Mouse (Mus musculus): ENCODE measurements around the gene Xaf1. TPM values are rescaled to one million over a fixed set of nuclear protein-coding genes. Genes with fewer than 3 reads are reported as not detected.

The Xaf1 gene
- polyA plus RNA-seq, 1 experiment from 2014 or later: 3.7 TPM

GRCm38 (mm10) chr11:72324431-72324830 is 23.0 kb downstream of the Xaf1 start:
- no peak overlapping the region for H3K9ac ChIP-seq (replicated peaks; ENCODE audit: low read depth, low read length)
- no peaks in the 10 kb centered on the region for H3K36me3 ChIP-seq (ENCODE audit: control insufficient read depth, insufficient read depth, low read length)
- no peaks in the 10 kb centered on the region for H3K4me1 ChIP-seq (ENCODE audit: control insufficient read depth, insufficient read depth, low read length)
- ATAC-seq (ENCODE audit: insufficient number of reproducible peaks, insufficient read depth, low FRiP score, low read depth): no peak
- no peaks in the 10 kb centered on the region for H3K27me3 ChIP-seq (ENCODE audit: control insufficient read depth, insufficient read depth, low read length)
- H3K9me3 ChIP-seq (ENCODE audit: control insufficient read depth, low read depth, low read length): no peaks in the 10 kb centered on the region
- H3K4me3 ChIP-seq (ENCODE audit: low read depth, low read length): no peak overlapping the region
- H3K27ac ChIP-seq (ENCODE audit: low read length): no peak overlapping the region
- H3K4me2 ChIP-seq (replicated peaks; ENCODE audit: low read depth, low read length): no peak overlapping the region
- 69% methylated on average over 3 of the region's 3 CpGs for WGBS

- no peak overlapping the region for H3K27ac ChIP-seq (ENCODE audit: low read length)
- no peak overlapping the region for H3K9ac ChIP-seq (replicated peaks; ENCODE audit: low read depth, low read length)
- H3K4me1 ChIP-seq (ENCODE audit: control insufficient read depth, insufficient read depth, low read length): no peaks in the 10 kb centered on the region
- 85% methylated on average over 4 of the region's 4 CpGs for WGBS
- H3K27me3 ChIP-seq (ENCODE audit: control insufficient read depth, insufficient read depth, low read length): no peaks in the 10 kb centered on the region
- H3K9me3 ChIP-seq (ENCODE audit: control insufficient read depth, low read depth, low read length): no peaks in the 10 kb centered on the region
- ATAC-seq (ENCODE audit: insufficient number of reproducible peaks, insufficient read depth, low FRiP score, low read depth): no peak
- H3K4me3 ChIP-seq (ENCODE audit: low read depth, low read length): no peak overlapping the region
- no peak overlapping the region for H3K4me2 ChIP-seq (replicated peaks; ENCODE audit: low read depth, low read length)
- no peaks in the 10 kb centered on the region for H3K36me3 ChIP-seq (ENCODE audit: control insufficient read depth, insufficient read depth, low read length)
These were observed 24.3 kb downstream of the Xaf1 start for GRCm38 (mm10) chr11:72325701-72326100.

GRCm38 (mm10) chr11:72332951-72333667 is 31.7 kb downstream of the Xaf1 start:
- H3K4me2 ChIP-seq (replicated peaks; ENCODE audit: low read depth, low read length): no peak overlapping the region
- ATAC-seq (ENCODE audit: insufficient number of reproducible peaks, insufficient read depth, low FRiP score, low read depth): no peak
- WGBS: 81% methylated on average over 9 of the region's 9 CpGs

GRCm38 (mm10) chr11:72334653-72335052 is 33.2 kb downstream of the Xaf1 start:
- Histone ChIP-seq H3K9ac (replicated peaks; ENCODE audit: low read depth, low read length) (no peak overlapping the region), H3K27me3 (ENCODE audit: control insufficient read depth, insufficient read depth, low read length) (no peaks in the 10 kb centered on the region), H3K27ac (ENCODE audit: low read length) (no peak overlapping the region), H3K4me1 (ENCODE audit: control insufficient read depth, insufficient read depth, low read length) (no peaks in the 10 kb centered on the region), H3K9me3 (ENCODE audit: control insufficient read depth, low read depth, low read length) (no peaks in the 10 kb centered on the region), H3K4me2 (replicated peaks; ENCODE audit: low read depth, low read length) (no peak overlapping the region), H3K4me3 (ENCODE audit: low read depth, low read length) (no peak overlapping the region), H3K36me3 (ENCODE audit: control insufficient read depth, insufficient read depth, low read length) (no peaks in the 10 kb centered on the region)
- ATAC-seq (ENCODE audit: insufficient number of reproducible peaks, insufficient read depth, low FRiP score, low read depth): no peak
- WGBS: 83% methylated on average over 4 of the region's 4 CpGs

More at GRCm38 (mm10) chr11:72332951-72333667, 31.7 kb downstream of the Xaf1 start:
- no peaks in the 10 kb centered on the region for H3K4me1 ChIP-seq (ENCODE audit: control insufficient read depth, insufficient read depth, low read length)
- H3K36me3 ChIP-seq (ENCODE audit: control insufficient read depth, insufficient read depth, low read length): no peaks in the 10 kb centered on the region
- no peak overlapping the region for H3K9ac ChIP-seq (replicated peaks; ENCODE audit: low read depth, low read length)
- H3K27ac ChIP-seq (ENCODE audit: low read length): no peak overlapping the region
- no peak overlapping the region for H3K4me3 ChIP-seq (ENCODE audit: low read depth, low read length)
- H3K9me3 ChIP-seq (ENCODE audit: control insufficient read depth, low read depth, low read length): no peaks in the 10 kb centered on the region
- H3K27me3 ChIP-seq (ENCODE audit: control insufficient read depth, insufficient read depth, low read length): no peaks in the 10 kb centered on the region

- Histone ChIP-seq H3K27me3 (ENCODE audit: control insufficient read depth, insufficient read depth, low read length) (no peaks in the 10 kb centered on the region), H3K9ac (replicated peaks; ENCODE audit: low read depth, low read length) (no peak overlapping the region), H3K36me3 (ENCODE audit: control insufficient read depth, insufficient read depth, low read length) (no peaks in the 10 kb centered on the region), H3K4me2 (replicated peaks; ENCODE audit: low read depth, low read length) (no peak overlapping the region), H3K27ac (ENCODE audit: low read length) (no peak overlapping the region), H3K9me3 (ENCODE audit: control insufficient read depth, low read depth, low read length) (no peaks in the 10 kb centered on the region), H3K4me1 (ENCODE audit: control insufficient read depth, insufficient read depth, low read length) (no peaks in the 10 kb centered on the region), H3K4me3 (ENCODE audit: low read depth, low read length) (no peak overlapping the region)
- ATAC-seq (ENCODE audit: insufficient number of reproducible peaks, insufficient read depth, low FRiP score, low read depth): no peak
- WGBS: 73% methylated on average over 8 of the region's 8 CpGs
These were observed 35.3 kb downstream of the Xaf1 start for GRCm38 (mm10) chr11:72336726-72337125.

- no peak overlapping the region for H3K4me2 ChIP-seq (replicated peaks; ENCODE audit: low read depth, low read length)
- no peaks in the 10 kb centered on the region for H3K27me3 ChIP-seq (ENCODE audit: control insufficient read depth, insufficient read depth, low read length)
- H3K9me3 ChIP-seq (ENCODE audit: control insufficient read depth, low read depth, low read length): no peaks in the 10 kb centered on the region
- H3K4me3 ChIP-seq (ENCODE audit: low read depth, low read length): no peak overlapping the region
- no peaks in the 10 kb centered on the region for H3K36me3 ChIP-seq (ENCODE audit: control insufficient read depth, insufficient read depth, low read length)
- ATAC-seq (ENCODE audit: insufficient number of reproducible peaks, insufficient read depth, low FRiP score, low read depth): no peak
- no peak overlapping the region for H3K27ac ChIP-seq (ENCODE audit: low read length)
- no peak overlapping the region for H3K9ac ChIP-seq (replicated peaks; ENCODE audit: low read depth, low read length)
- no peaks in the 10 kb centered on the region for H3K4me1 ChIP-seq (ENCODE audit: control insufficient read depth, insufficient read depth, low read length)
- 60% methylated on average over 5 of the region's 5 CpGs for WGBS
These were observed 37.0 kb downstream of the Xaf1 start for GRCm38 (mm10) chr11:72338437-72338871.

GRCm38 (mm10) chr11:72339716-72340115 is 38.3 kb downstream of the Xaf1 start:
- H3K9me3 ChIP-seq (ENCODE audit: control insufficient read depth, low read depth, low read length): no peaks in the 10 kb centered on the region
- H3K4me3 ChIP-seq (ENCODE audit: low read depth, low read length): no peak overlapping the region
- no peak overlapping the region for H3K9ac ChIP-seq (replicated peaks; ENCODE audit: low read depth, low read length)
- ATAC-seq (ENCODE audit: insufficient number of reproducible peaks, insufficient read depth, low FRiP score, low read depth): no peak
- no peak overlapping the region for H3K27ac ChIP-seq (ENCODE audit: low read length)
- no peak overlapping the region for H3K4me2 ChIP-seq (replicated peaks; ENCODE audit: low read depth, low read length)
- H3K36me3 ChIP-seq (ENCODE audit: control insufficient read depth, insufficient read depth, low read length): no peaks in the 10 kb centered on the region
- 87% methylated on average over 4 of the region's 4 CpGs for WGBS
- no peaks in the 10 kb centered on the region for H3K4me1 ChIP-seq (ENCODE audit: control insufficient read depth, insufficient read depth, low read length)
- H3K27me3 ChIP-seq (ENCODE audit: control insufficient read depth, insufficient read depth, low read length): no peaks in the 10 kb centered on the region

GRCm38 (mm10) chr11:72342549-72343237 is 41.3 kb downstream of the Xaf1 start:
- ATAC-seq (ENCODE audit: insufficient number of reproducible peaks, insufficient read depth, low FRiP score, low read depth): peak; percentile 75; the same call in 1 of the 2 replicates
- no peak overlapping the region for H3K4me2 ChIP-seq (replicated peaks; ENCODE audit: low read depth, low read length)
- no peak overlapping the region for H3K4me3 ChIP-seq (ENCODE audit: low read depth, low read length)
- H3K4me1 ChIP-seq (ENCODE audit: control insufficient read depth, insufficient read depth, low read length): no peaks in the 10 kb centered on the region
- H3K36me3 ChIP-seq (ENCODE audit: control insufficient read depth, insufficient read depth, low read length): no peaks in the 10 kb centered on the region
- H3K27me3 ChIP-seq (ENCODE audit: control insufficient read depth, insufficient read depth, low read length): no peaks in the 10 kb centered on the region
- 5% methylated on average over 7 of the region's 7 CpGs for WGBS
- H3K9ac ChIP-seq (replicated peaks; ENCODE audit: low read depth, low read length): no peak overlapping the region
- no peak overlapping the region for H3K27ac ChIP-seq (ENCODE audit: low read length)
- no peaks in the 10 kb centered on the region for H3K9me3 ChIP-seq (ENCODE audit: control insufficient read depth, low read depth, low read length)
